Comparison of ENCODE assay signal across 15 mouse cellular contexts in the genomic region with DNA sequence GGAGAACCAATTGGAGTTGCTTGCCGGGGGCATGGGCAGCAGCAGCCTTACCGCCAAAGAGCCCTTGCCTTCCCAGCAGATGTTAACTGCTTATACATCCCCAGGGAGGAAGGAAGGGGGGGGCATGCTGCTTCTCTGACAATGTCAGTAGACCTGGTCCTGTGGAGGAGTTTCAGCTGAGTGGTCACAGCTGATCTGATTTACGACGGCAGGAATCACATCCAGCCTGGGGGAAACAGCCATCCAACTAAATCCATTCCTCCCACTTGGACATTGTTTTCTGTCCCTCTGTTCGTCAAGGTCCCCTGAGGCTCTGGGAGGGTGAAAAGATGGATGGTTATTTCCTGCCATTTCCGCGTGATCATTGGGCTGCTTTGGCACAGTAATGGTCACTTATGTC. TPM values are rescaled to one million over a fixed set of nuclear protein-coding genes. Genes with fewer than 3 reads are reported as not detected.
"Had no signal": no experiment of that assay in that cellular context is flagged by ENCODE, and none has a peak within 500 bp of the region (broad histone marks: within the 10 kb centered on the region; RNA-seq: fewer than 3 reads in every experiment).

No protein-coding gene starts in this region.

- H3K36me3 ChIP-seq: hindbrain, embryonic 13.5 days; intestine, embryonic 15.5 days; limb, embryonic 10.5 days; liver, embryonic 15.5 days; midbrain, embryonic 15.5 days had no signal

- H3K27me3 ChIP-seq: hindbrain, embryonic 13.5 days; intestine, embryonic 15.5 days; liver, embryonic 15.5 days; midbrain, embryonic 15.5 days had no signal

- DNase-seq: lung, adult 2 months; lung, postnatal 10 days; lung, postnatal 4 days; right cerebral cortex, adult 18-20 months; right cerebral cortex, postnatal 25 days; thymus, postnatal 36 days had no signal

- H3K9ac ChIP-seq: hindbrain, embryonic 13.5 days; intestine, embryonic 15.5 days; liver, embryonic 15.5 days; midbrain, embryonic 15.5 days had no signal

- H3K27ac ChIP-seq: hindbrain, embryonic 13.5 days; intestine, embryonic 15.5 days; left cerebral cortex, adult 2 months; limb, embryonic 10.5 days; liver, embryonic 15.5 days; midbrain, embryonic 15.5 days had no signal

- H3K9me3 ChIP-seq: hindbrain, embryonic 13.5 days; intestine, embryonic 15.5 days; limb, embryonic 10.5 days; liver, embryonic 15.5 days; midbrain, embryonic 15.5 days had no signal

- H3K4me2 ChIP-seq: hindbrain, embryonic 13.5 days; intestine, embryonic 15.5 days; liver, embryonic 11.5 days; liver, embryonic 15.5 days; midbrain, embryonic 11.5 days; midbrain, embryonic 15.5 days had no signal

- ATAC-seq: intestine, embryonic 15.5 days; midbrain, embryonic 15.5 days had no signal

- H3K4me1 ChIP-seq: hindbrain, embryonic 13.5 days; intestine, embryonic 15.5 days; liver, embryonic 15.5 days had no signal

- H3K4me3 ChIP-seq: hindbrain, embryonic 13.5 days; intestine, embryonic 15.5 days; left cerebral cortex, adult 2 months; limb, embryonic 10.5 days; liver, embryonic 15.5 days; midbrain, embryonic 15.5 days had no signal

RNA-seq across cellular contexts. Expression of a gene that starts 7.8 kb away (rescaled TPM):
- total RNA-seq: megakaryocyte, adult 5-6 weeks had no signal
- polyA plus RNA-seq: liver, embryonic 11.5 days; liver, embryonic 15.5 days had no signal
